Mouse (Mus musculus): ENCODE measurements around the gene Tex52.

Gene Tex52

DNA sequence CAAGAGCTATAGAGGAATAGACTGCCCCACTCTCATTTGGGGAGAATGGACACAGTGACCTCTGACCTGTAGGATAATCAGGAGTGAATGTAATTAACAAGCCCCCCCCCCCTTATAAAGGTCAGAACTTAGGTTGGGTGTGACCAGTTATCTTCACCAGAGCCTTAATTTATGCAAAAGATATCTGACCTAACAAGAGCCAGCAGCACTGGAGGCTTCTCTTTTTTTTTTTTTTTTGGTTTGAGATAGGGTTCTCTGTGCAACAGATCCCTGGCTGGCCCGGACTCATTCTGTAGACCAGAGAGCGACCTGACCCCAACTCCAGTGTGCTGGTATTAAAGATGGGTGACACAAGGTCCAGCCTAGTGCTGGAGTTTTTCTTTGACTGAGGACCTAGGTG, 54.0 kb downstream of the Tex52 start:
- no peak for DNase-seq (ENCODE audit: low spot score)

DNA sequence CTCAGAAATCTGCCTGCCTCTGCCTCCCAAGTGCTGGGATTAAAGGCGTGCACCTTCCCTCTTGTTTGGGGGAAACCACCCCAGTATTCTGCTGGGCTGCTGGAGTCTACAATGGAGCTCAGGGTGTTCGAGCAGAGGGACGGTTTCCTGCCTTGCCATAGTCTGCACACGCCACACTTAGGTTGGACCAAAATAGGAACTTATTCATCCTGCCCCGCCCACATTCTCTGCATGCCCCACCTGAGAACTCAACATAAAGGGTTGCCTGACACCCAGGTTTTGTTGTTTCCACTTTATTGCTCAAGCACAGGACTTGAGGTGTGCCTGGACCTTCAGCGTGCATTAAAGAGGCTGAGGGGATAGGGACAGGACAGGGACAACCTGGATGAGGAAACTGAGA, 54.6 kb downstream of the Tex52 start:
- DNase-seq (ENCODE audit: low spot score), result no peak

DNA sequence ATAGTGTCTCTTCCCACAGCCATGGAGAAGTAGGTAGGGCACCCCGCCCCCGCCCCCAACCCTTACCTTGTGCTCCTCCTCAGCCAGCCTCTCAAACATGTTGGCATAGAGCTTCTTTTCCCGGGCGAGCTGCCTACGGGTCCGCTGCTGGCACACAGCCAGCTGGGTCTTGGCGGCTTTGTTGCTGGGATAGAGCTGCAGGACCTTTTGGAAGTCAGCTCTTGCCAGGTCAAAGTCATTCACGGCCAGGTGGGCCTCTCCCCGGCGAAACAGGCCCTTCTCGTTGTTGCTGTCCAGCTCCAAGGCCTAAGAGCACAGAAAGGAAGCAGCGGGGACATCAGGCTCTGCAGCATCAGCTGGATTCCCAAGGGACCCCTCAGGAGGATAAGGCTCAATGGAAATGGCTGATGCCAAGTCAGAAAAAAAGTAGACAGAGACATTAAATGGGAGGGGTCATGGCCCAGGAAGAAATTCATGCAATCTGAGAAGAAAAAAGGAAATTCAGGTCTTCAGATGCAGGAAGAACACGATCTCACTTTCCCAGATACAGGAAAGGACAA, 57.2 kb downstream of the Tex52 start:
- DNase-seq (ENCODE audit: low spot score), result no peak

DNA sequence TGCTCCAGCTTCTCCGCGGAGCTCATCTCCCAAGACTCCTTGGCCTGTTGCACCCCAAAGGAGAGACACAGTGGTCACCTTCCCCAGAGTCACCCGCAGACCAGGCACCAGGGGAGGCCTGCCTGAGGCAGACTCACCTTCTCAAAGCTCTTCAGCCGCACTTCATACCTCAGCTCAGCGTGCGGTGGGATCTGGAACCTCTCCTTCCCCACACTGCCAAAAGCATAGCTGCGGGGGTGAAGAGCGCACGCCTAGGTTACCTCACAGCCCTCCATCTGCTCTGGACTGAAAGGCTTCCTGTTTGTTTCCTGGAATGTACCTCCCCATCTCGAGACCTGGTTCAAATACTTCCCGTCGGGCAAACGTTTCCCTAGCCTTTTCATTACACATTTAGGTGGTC, 58.3 kb downstream of the Tex52 start:
- DNase-seq (ENCODE audit: low spot score), result no peak
